In the genomic region with DNA sequence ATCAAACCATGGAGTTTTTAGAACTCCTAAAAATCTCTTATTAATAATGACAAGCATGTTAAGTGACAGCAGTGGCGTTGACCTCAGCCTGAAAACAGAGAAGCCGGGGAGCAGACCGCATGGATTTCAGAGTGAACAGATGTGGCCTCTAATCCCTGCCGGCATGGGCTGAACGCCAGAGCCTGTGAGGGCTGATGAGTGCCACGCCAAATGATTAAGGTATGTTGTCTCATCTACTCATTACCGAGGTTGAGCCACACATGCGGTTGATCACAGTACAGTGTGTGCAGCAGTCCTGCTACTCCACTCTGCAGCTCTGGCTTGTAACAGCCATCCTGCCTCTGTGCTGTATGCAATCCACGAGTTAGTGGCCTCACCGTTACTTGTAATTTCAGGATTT, we compare ENCODE assay signal across 10 mouse cellular contexts.
DNase-seq lines count a peak whose midpoint lies in the region; ATAC-seq and TF ChIP-seq lines count a peak whose summit lies in the region.
"Had no signal": no experiment of that assay in that cellular context is flagged by ENCODE, and none has a peak within 500 bp of the region (broad histone marks: within the 10 kb centered on the region; RNA-seq: fewer than 3 reads in every experiment).

No protein-coding gene starts in this region.

- TF ChIP-seq CTCF in forebrain, postnatal 0 days (IDR thresholded peaks at IDR 0.05; ENCODE audit: low read depth): no peak
- TF ChIP-seq CTCF in brain, embryonic 14.5 days (IDR thresholded peaks at IDR 0.05; ENCODE audit: borderline replicate concordance, extremely low read depth, insufficient read depth, insufficient read length): no peak

- TF ChIP-seq POLR2A in brain, embryonic 14.5 days (IDR thresholded peaks at IDR 0.05; ENCODE audit: borderline replicate concordance, extremely low read depth, insufficient read depth, insufficient read length, poor library complexity, severe bottlenecking): no peak
- no peak for TF ChIP-seq POLR2A in limb, embryonic 14.5 days (IDR thresholded peaks at IDR 0.05; ENCODE audit: borderline replicate concordance, extremely low read depth, insufficient read depth, insufficient read length)

- H3K27ac ChIP-seq in forebrain, embryonic 14.5 days (ENCODE audit: low read depth, low read length): no peak overlapping the region
- H3K27ac ChIP-seq in forebrain, postnatal 0 days (ENCODE audit: low read depth, low read length): no peak overlapping the region
- H3K27ac ChIP-seq in embryonic facial prominence, embryonic 14.5 days (replicated peaks; ENCODE audit: low read depth, low read length): no peak overlapping the region
- no peak overlapping the region for H3K27ac ChIP-seq in limb, embryonic 14.5 days (replicated peaks; ENCODE audit: low read depth, low read length)
- H3K27ac ChIP-seq: liver, embryonic 13.5 days had no signal

- peak; percentile 64; the same call in 1 of the 2 replicates for ATAC-seq in forebrain, embryonic 14.5 days
- ATAC-seq in forebrain, postnatal 0 days: no peak
- peak; percentile 85 for ATAC-seq in embryonic facial prominence, embryonic 14.5 days (ENCODE audit: low read depth)
- peak; percentile 37; the same call in 1 of the 2 replicates for ATAC-seq in limb, embryonic 14.5 days (ENCODE audit: low FRiP score, low read depth)
- no peak for ATAC-seq in megakaryocyte-erythroid progenitor cell, adult 5-6 weeks (replicated peaks; ENCODE audit: low FRiP score, low TSS enrichment, poor library complexity, severe bottlenecking)

- H3K9ac ChIP-seq in forebrain, embryonic 14.5 days (ENCODE audit: low read length): no peak overlapping the region
- H3K9ac ChIP-seq in forebrain, postnatal 0 days: no peak overlapping the region
- H3K9ac ChIP-seq in embryonic facial prominence, embryonic 14.5 days (ENCODE audit: low read depth, low read length): no peak overlapping the region
- H3K9ac ChIP-seq in limb, embryonic 14.5 days (ENCODE audit: low read depth, low read length, severe bottlenecking): no peak overlapping the region
- H3K9ac ChIP-seq: liver, embryonic 13.5 days had no signal

- no peaks in the 10 kb centered on the region for H3K36me3 ChIP-seq in forebrain, embryonic 14.5 days (ENCODE audit: control insufficient read depth, insufficient read depth, low read length)
- H3K36me3 ChIP-seq in forebrain, postnatal 0 days (ENCODE audit: insufficient read depth): no peaks in the 10 kb centered on the region
- no peaks in the 10 kb centered on the region for H3K36me3 ChIP-seq in embryonic facial prominence, embryonic 14.5 days (ENCODE audit: control insufficient read depth, insufficient read depth, low read length)
- no peaks in the 10 kb centered on the region for H3K36me3 ChIP-seq in limb, embryonic 14.5 days (ENCODE audit: control insufficient read depth, insufficient read depth, low read length)
- H3K36me3 ChIP-seq: liver, embryonic 13.5 days had no signal

- no peak overlapping the region for H3K4me3 ChIP-seq in forebrain, embryonic 14.5 days (ENCODE audit: low read depth, low read length)
- no peak overlapping the region for H3K4me3 ChIP-seq in forebrain, postnatal 0 days (ENCODE audit: low read depth, low read length)
- no peak overlapping the region for H3K4me3 ChIP-seq in embryonic facial prominence, embryonic 14.5 days (ENCODE audit: low read depth, low read length)
- no peak overlapping the region for H3K4me3 ChIP-seq in limb, embryonic 14.5 days (replicated peaks; ENCODE audit: low read length)
- H3K4me3 ChIP-seq: liver, embryonic 13.5 days had no signal

- no peaks in the 10 kb centered on the region for H3K9me3 ChIP-seq in forebrain, embryonic 14.5 days (replicated peaks; ENCODE audit: control insufficient read depth, low read length)
- H3K9me3 ChIP-seq in forebrain, postnatal 0 days (ENCODE audit: low read length): no peaks in the 10 kb centered on the region
- H3K9me3 ChIP-seq in embryonic facial prominence, embryonic 14.5 days (ENCODE audit: control insufficient read depth, low read length): no peaks in the 10 kb centered on the region
- H3K9me3 ChIP-seq in limb, embryonic 14.5 days (ENCODE audit: control insufficient read depth, low read length): no peaks in the 10 kb centered on the region
- H3K9me3 ChIP-seq: liver, embryonic 13.5 days had no signal

- no peaks in the 10 kb centered on the region for H3K27me3 ChIP-seq in forebrain, embryonic 14.5 days (replicated peaks; ENCODE audit: control insufficient read depth, insufficient read depth, low read length)
- no peaks in the 10 kb centered on the region for H3K27me3 ChIP-seq in forebrain, postnatal 0 days (ENCODE audit: insufficient read depth, low read length)
- H3K27me3 ChIP-seq in embryonic facial prominence, embryonic 14.5 days (replicated peaks; ENCODE audit: control insufficient read depth, insufficient read depth, low read length): no peaks in the 10 kb centered on the region
- H3K27me3 ChIP-seq in limb, embryonic 14.5 days (ENCODE audit: control insufficient read depth, insufficient read depth, low read length): no peaks in the 10 kb centered on the region
- H3K27me3 ChIP-seq: liver, embryonic 13.5 days had no signal

- H3K4me2 ChIP-seq in forebrain, embryonic 14.5 days (ENCODE audit: low read length): no peak overlapping the region
- H3K4me2 ChIP-seq in forebrain, postnatal 0 days (ENCODE audit: low read depth): no peak overlapping the region
- H3K4me2 ChIP-seq in embryonic facial prominence, embryonic 14.5 days (ENCODE audit: low read depth, low read length): peak overlapping the region; percentile 25; the same call in 1 of the 2 replicates
- no peak overlapping the region for H3K4me2 ChIP-seq in limb, embryonic 14.5 days (replicated peaks; ENCODE audit: low read depth, low read length, severe bottlenecking)
- H3K4me2 ChIP-seq: liver, embryonic 13.5 days had no signal

- peak; percentile 53 for DNase-seq in forebrain, embryonic 14.5 days (ENCODE audit: low spot score)
- DNase-seq in forebrain, postnatal 0 days: no peak
- peak; percentile 75 for DNase-seq in brain, embryonic 14.5 days (ENCODE audit: low read depth)
- DNase-seq in embryonic facial prominence, embryonic 14.5 days (ENCODE audit: low spot score): peak; percentile 81
- DNase-seq in limb, embryonic 14.5 days (ENCODE audit: low spot score): peak; percentile 31
- no peak for DNase-seq in thymus, adult 18-20 months
- no peak for DNase-seq in B cell, adult 2 months
- DNase-seq: kidney, postnatal 36 days; liver, embryonic 13.5 days had no signal

- no peaks in the 10 kb centered on the region for H3K4me1 ChIP-seq in forebrain, embryonic 14.5 days (ENCODE audit: control insufficient read depth, insufficient read depth, low read length)
- H3K4me1 ChIP-seq in forebrain, postnatal 0 days (ENCODE audit: insufficient read depth): no peaks in the 10 kb centered on the region
- peaks cover 11% of the 10 kb centered on the region; the same call in 1 of the 2 replicates for H3K4me1 ChIP-seq in embryonic facial prominence, embryonic 14.5 days (ENCODE audit: control insufficient read depth, insufficient read depth, low read length)
- no peaks in the 10 kb centered on the region for H3K4me1 ChIP-seq in limb, embryonic 14.5 days (ENCODE audit: control insufficient read depth, insufficient read depth, low read length)
- H3K4me1 ChIP-seq: liver, embryonic 13.5 days had no signal

- WGBS in forebrain, embryonic 14.5 days: 53% methylated on average over 10 of the region's 10 CpGs
- WGBS in forebrain, postnatal 0 days: 59% methylated on average over 10 of the region's 10 CpGs
- WGBS in embryonic facial prominence, embryonic 14.5 days: 34% methylated on average over 10 of the region's 10 CpGs
- 36% methylated on average over 10 of the region's 10 CpGs for WGBS in limb, embryonic 14.5 days

Comparison
In these comparisons a context has a peak if more than half of its experiments do, and no peak if none do; other contexts are left out.
1. ATAC-seq: peak in forebrain, embryonic 14.5 days (single experiment), embryonic facial prominence, embryonic 14.5 days (single experiment) and limb, embryonic 14.5 days (single experiment); none in forebrain, postnatal 0 days (single experiment) and megakaryocyte-erythroid progenitor cell, adult 5-6 weeks (single experiment).
2. DNase-seq: peak in forebrain, embryonic 14.5 days (single experiment), brain, embryonic 14.5 days (single experiment), embryonic facial prominence, embryonic 14.5 days (single experiment) and limb, embryonic 14.5 days (single experiment); none in forebrain, postnatal 0 days (single experiment), thymus, adult 18-20 months (0 of 2) and B cell, adult 2 months (0 of 2).